Mouse (Mus musculus) retina, postnatal 1 day (tissue): ENCODE results near the gene Spats1.
"Not testable (repeated sequence)": the region's sequence is repeated elsewhere in the genome, so short reads cannot be mapped to it uniquely, and the experiment has no call there.

Experiments
- DNase-seq: peaks from one replicate; pipeline ENCODE4 v3.0.0-alpha.2; 2012

Gene Spats1

GRCm38 (mm10) chr17:45433419-45434261 lies 41.6 kb downstream of the Spats1 start, which contains the start of gene Cdc5l:
Cdc5l (minus strand) TSS chr17:45433737.
- peak; percentile 99 for DNase-seq

GRCm38 (mm10) chr17:45432706-45433398 lies 42.4 kb downstream of the Spats1 start:
- DNase-seq, result no peak

- no peak for DNase-seq
These were observed 43.2 kb downstream of the Spats1 start for GRCm38 (mm10) chr17:45432007-45432406.

DNA sequence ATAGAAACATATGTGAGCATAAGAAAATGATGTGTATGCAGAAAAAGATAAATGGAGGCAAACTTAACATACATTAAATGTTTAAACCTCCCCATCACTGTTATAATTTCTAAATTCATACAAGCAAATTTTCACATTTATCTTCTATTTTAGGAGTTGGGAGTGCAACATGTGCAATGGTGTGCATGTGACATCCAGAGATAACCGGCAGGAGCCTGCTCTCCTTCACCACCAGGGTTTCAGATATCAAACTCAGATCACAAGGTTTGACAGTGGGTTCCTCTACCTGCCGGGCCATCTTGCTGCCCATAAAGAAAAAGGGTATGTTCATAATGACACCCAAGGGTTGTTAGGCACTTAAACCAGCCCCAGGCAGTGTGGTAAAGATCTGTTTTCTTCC lies 57.8 kb downstream of the Spats1 start:
- DNase-seq, result no peak

GRCm38 (mm10) chr17:45411617-45412016 lies 63.6 kb downstream of the Spats1 start:
- DNase-seq, result not testable (repeated sequence)

- DNase-seq, result no peak
These were observed 66.5 kb downstream of the Spats1 start for GRCm38 (mm10) chr17:45408719-45409118.

DNA sequence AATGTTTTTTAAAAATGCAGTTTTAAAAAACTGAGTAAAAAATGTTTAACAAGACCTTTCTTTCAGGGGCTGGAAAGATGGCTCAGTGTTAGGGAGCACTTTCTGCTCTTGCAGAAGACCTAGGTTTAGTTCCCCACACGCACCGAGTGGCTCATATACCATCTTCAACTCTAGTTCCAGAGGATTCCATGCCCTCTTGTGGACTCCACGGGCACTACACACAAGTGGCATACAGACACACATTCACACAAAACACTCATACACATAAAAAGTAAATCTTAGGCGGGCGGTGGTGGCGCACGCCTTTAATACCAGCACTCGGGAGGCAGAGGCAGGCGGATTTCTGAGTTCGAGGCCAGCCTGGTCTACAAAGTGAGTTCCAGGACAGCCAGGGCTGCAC lies 68.9 kb downstream of the Spats1 start:
- DNase-seq, result peak; percentile 18

GRCm38 (mm10) chr17:45403207-45403606 lies 72.0 kb downstream of the Spats1 start:
- DNase-seq, result peak; percentile 71

DNA sequence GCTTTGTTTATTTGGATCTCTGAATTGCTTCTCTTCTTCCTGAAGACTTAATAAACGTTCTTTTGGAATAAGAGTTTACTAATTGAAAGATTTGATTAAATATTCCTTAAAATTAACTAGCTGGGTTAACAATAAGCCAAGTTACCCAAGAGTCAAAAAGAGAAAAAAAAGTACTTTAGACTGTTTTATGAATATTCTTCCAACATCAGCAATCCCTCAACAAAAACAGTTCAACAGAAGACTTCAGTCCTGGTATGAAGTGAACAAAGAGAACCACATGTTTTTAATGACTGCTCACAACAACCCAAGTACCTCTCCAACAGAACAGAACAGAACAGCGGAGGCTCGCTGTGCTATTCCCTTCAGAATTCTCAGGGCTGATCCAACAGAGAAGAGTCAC lies 72.6 kb downstream of the Spats1 start:
- DNase-seq, result no peak

DNA sequence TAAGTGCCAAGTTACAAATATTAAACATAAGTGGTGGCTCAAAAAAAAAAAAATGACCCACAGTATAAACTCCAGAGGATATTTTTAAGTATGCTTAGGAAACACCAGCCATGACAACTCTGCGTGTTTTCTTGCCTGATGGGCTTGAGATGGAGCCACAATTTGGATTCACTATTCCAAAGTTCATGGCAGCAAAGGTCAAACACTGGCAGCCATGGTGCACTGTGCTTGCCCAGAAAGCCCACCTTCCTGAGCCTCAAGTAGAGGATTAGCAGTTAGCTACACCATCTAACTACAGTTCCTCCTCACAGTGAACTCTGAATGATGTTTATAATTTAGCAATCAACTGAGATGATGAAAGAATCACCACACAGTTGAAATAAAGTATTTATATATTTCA lies 73.1 kb downstream of the Spats1 start:
- no peak for DNase-seq

DNA sequence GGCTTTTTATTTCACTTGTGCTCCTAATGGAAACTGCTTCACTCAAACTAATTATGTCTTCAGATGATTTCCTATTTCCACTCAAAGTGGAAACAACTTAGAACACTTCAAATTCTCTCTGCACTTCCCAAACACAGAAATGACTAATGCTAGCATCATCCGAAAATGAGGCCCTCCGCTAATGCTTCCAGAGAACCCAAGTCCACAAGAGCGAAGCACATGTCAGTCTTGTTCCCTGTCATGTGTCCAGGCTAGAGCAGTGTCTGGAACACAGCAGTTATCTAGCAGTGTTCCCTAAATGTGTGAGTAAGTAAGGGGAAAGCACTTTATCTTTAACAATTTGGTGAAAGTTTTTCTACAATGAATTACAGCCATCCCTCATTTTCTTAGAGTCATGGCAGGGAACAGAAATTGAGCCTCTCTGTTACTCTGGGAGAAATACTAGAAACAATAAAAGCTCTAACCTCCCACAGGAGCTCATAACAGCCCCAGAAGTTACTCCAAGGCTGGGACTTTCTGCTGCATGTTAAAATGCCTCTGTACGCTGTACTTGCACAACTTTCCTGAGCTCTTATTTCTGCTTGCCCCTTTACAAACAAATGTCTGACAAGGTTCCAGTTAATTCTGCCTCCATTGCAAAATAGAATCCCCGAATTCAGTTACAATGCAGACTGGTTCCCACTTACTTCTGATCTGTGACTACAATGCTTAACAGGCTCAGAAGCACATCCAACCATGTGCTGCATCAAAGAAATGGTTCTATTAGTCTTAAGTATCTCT lies 73.9 kb downstream of the Spats1 start:
- DNase-seq, result no peak

- no peak for DNase-seq
These were observed 77.2 kb downstream of the Spats1 start for GRCm38 (mm10) chr17:45398021-45398420.

DNA sequence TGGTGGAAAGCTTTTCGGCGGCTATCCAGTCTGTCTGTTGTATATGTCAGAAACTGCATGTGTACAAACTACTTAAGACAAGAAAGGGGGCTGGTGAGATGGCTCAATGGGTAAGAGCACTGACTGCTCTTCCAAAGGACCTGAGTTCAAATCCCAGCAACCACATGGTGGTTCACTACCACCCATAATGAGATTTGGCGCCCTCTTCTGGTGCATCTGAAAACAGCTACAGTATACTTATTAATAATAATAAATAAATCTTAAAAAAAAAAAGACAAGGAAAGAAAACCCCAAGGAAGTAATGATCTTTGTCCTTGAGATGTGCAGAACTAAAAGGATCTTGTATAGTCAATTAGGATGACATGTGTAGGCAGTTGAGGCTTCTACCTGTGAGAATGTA lies 77.7 kb downstream of the Spats1 start:
- no peak for DNase-seq

GRCm38 (mm10) chr17:45394612-45395011 lies 80.6 kb downstream of the Spats1 start:
- DNase-seq, result no peak

DNA sequence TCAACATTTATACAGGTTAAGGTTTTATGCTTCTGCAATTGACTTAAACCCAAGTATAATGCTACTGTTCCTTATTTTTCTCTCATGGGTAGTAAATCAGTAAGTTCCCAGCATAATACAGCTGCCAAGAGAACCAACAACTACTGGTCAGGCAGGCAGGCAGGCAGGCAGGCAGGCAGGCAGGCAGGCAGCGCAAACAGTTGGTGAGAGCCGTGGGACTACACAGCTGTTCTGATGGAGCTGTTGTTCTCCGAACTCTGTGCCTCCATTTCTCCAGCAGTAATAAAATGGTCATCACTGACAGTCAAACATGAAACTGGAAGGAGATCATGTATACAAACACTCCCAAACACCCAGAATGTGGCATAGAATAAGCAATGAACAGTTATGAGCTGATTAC lies 81.5 kb downstream of the Spats1 start:
- no peak for DNase-seq
